Mouse (Mus musculus) kidney, adult 2 months (tissue): ENCODE measurements around the gene Chrna9. TPM values are rescaled to one million over a fixed set of nuclear protein-coding genes. Genes with fewer than 3 reads are reported as not detected.

ENCODE experiments used
- DNase-seq: peaks from one replicate; pipeline ENCODE4 v3.0.0; 2021
- H3K27ac ChIP-seq: fragments of 200-500 bp; 2 replicates; pipeline ENCODE4 v1.5.1; 2012; ENCODE audit warnings: low read depth, low read length, control low read depth, inconsistent platforms; ENCODE audit not compliant: insufficient read depth
- H3K27me3 ChIP-seq: fragments of 200-500 bp; replicated peaks from 2 replicates; pipeline ENCODE4 v1.6.1; 2012; ENCODE audit warnings: mild to moderate bottlenecking, moderate library complexity, low read length, inconsistent platforms; ENCODE audit not compliant: control insufficient read depth, insufficient read depth
- H3K36me3 ChIP-seq: fragments of 200-500 bp; 2 replicates; pipeline ENCODE4 v1.6.1; 2012; ENCODE audit warnings: mild to moderate bottlenecking, moderate library complexity, low read length, inconsistent platforms; ENCODE audit not compliant: control insufficient read depth, insufficient read depth
- H3K4me1 ChIP-seq: fragments of 200-500 bp; 2 replicates; pipeline ENCODE4 v1.6.1; 2011; ENCODE audit warnings: low read length; ENCODE audit not compliant: control insufficient read depth, insufficient read depth
- H3K4me3 ChIP-seq: fragments of 200-500 bp; 2 replicates; pipeline ENCODE4 v1.5.1; 2011; ENCODE audit warnings: mild to moderate bottlenecking, low read depth, low read length, control low read depth; ENCODE audit not compliant: insufficient read depth
- CTCF ChIP-seq: fragments of 200-500 bp; conservative IDR thresholded peaks from 2 replicates; pipeline ENCODE4 v1.5.1; 2011; ENCODE audit warnings: low read depth, mild to moderate bottlenecking, control low read depth, low read length, moderate library complexity, mixed read lengths; ENCODE audit not compliant: insufficient read depth, insufficient read length
- POLR2A ChIP-seq: fragments of 200-500 bp; IDR thresholded peaks from one replicate; pipeline ENCODE4 v1.6.1; 2011; ENCODE audit warnings: low read depth, low read length, control low read depth
- WGBS: fragments of 180-500 bp; shearing (Covaris S2); methylation state at CpG from one replicate; pipeline ENCODE4 v1.1.7; 2018; 5-methylcytosine and 5-hydroxymethylcytosine counted together
- polyA plus RNA-seq: library from polyadenylated mRNA; depleted of rRNA; stranded (reverse); fragments of >200 nt; gene quantifications from 2 replicates; pipeline ENCODE4 v1.2.3, GENCODE M21; 2012

Chrna9 gene
- polyA plus RNA-seq, 1 experiment, result not detected

DNA sequence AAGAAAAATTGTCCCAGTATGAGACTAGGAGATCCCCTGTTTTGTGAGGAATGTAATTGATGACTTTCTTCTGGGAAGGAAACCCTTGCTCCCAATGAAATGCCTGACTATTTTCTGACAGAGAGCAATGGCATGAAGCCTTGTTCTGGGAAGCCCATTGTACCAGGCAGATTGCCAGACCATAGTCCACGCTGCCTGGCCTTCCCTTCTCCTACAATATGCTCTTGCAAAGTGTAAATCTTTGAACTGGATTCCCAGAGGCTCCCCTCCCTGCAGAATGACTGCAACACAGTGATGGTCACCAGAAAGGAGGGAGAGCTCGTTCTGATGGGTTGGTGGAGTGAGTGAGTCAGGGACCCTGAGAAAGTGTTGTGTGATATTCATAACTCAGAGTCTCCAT is 26.0 kb upstream of the Chrna9 start:
- DNase-seq, result peak; percentile 6
- Histone ChIP-seq H3K4me3 (no peak overlapping the region), H3K4me1 (no peaks in the 10 kb centered on the region), H3K27me3 (no peaks in the 10 kb centered on the region), H3K27ac (no peak overlapping the region), H3K36me3 (no peaks in the 10 kb centered on the region)
- no peak for TF ChIP-seq CTCF
- no peak for TF ChIP-seq POLR2A
- WGBS, result 57% methylated on average over 2 of the region's 2 CpGs

DNA sequence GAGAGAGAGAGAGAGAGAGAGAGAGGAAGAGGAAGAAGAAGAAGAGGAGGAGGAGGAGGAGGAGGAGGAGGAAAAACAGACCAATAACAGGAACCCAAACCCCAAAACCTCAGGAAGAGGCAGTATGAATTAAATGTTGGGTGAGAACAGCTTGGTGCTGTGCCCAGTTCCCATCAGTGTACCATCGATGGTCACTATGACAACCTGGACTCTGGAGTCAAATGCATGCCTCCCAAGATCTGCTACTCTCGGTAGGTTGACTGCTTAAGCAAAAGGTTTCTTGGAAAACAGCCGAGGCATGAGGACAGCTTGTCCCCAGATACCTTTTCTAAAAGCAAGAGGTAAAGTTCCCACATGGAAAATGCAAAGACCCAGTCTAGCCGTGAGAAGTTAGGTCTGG is 25.4 kb upstream of the Chrna9 start:
- Histone ChIP-seq H3K4me1 (no peaks in the 10 kb centered on the region), H3K4me3 (no peak overlapping the region)
- 57% methylated on average over 4 of the region's 4 CpGs for WGBS

GRCm38 (mm10) chr5:65910398-65910797 is 24.3 kb upstream of the Chrna9 start:
- Histone ChIP-seq H3K27me3 (no peaks in the 10 kb centered on the region), H3K27ac (no peak overlapping the region), H3K4me3 (no peak overlapping the region), H3K36me3 (no peaks in the 10 kb centered on the region), H3K4me1 (no peaks in the 10 kb centered on the region)
- no peak for TF ChIP-seq CTCF
- TF ChIP-seq POLR2A, result no peak
- no peak for DNase-seq
- WGBS, result 73% methylated on average over 4 of the region's 4 CpGs

More for the DNA sequence above, 25.4 kb upstream of the Chrna9 start:
- no peaks in the 10 kb centered on the region for H3K36me3 ChIP-seq
- no peak for TF ChIP-seq CTCF
- H3K27ac ChIP-seq, result no peak overlapping the region
- DNase-seq, result no peak
- no peaks in the 10 kb centered on the region for H3K27me3 ChIP-seq

DNA sequence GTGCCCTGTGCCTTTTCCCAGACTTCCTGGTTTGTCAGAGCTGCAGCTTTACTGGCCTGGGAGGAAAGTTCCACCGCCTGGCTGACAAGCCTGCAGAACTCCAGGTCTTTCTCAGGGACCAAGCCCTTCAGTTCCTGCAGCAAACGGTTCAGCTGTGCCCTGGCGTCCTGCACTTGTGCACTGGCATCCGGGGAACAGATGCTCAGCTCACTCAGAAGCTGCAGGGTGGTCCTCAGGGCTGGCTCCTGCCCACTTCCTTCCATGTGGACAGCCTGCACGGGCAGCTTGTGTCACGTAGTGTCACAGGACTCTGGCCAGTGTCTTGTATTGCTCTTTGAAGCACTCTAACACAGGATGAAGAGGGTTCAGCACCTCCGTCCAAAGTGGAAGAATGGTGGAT is 23.0 kb upstream of the Chrna9 start:
- H3K4me3 ChIP-seq, result no peak overlapping the region
- TF ChIP-seq POLR2A, result no peak
- no peak for TF ChIP-seq CTCF
- no peak for DNase-seq
- no peaks in the 10 kb centered on the region for H3K36me3 ChIP-seq
- H3K27ac ChIP-seq, result no peak overlapping the region
- no peaks in the 10 kb centered on the region for H3K4me1 ChIP-seq
- no peaks in the 10 kb centered on the region for H3K27me3 ChIP-seq
- WGBS, result 69% methylated on average over 7 of the region's 7 CpGs

DNA sequence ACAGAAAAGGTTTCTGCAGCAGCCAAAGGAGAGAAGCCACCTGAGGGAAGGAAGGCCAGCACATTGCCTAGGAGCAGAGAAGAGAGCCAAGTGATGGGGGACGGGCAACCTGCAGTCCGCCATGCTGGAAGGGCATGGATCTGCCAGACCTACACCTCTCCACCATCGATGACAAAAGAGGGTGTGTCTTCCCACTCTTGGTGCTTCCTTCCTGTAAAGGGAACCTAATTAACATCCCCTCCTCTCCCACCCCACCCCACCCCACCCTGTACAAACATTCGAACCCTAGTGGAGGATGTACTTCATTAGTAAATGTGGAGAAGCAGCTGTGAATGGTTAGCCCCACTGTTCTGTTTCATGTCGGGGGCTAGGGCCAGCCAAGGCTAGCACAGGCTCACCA is 22.5 kb upstream of the Chrna9 start:
- 79% methylated on average over 5 of the region's 5 CpGs for WGBS

GRCm38 (mm10) chr5:65913126-65913525 is 21.6 kb upstream of the Chrna9 start:
- Histone ChIP-seq H3K36me3 (no peaks in the 10 kb centered on the region), H3K27me3 (no peaks in the 10 kb centered on the region), H3K4me1 (no peaks in the 10 kb centered on the region), H3K4me3 (no peak overlapping the region), H3K27ac (no peak overlapping the region)
- TF ChIP-seq CTCF, result no peak
- no peak for TF ChIP-seq POLR2A
- WGBS, result 93% methylated on average over 9 of the region's 9 CpGs
- no peak for DNase-seq

More for the DNA sequence above, 22.5 kb upstream of the Chrna9 start:
- no peaks in the 10 kb centered on the region for H3K27me3 ChIP-seq
- no peak for DNase-seq
- TF ChIP-seq CTCF, result no peak
- no peak for TF ChIP-seq POLR2A
- H3K27ac ChIP-seq, result no peak overlapping the region
- H3K4me1 ChIP-seq, result no peaks in the 10 kb centered on the region
- no peak overlapping the region for H3K4me3 ChIP-seq
- no peaks in the 10 kb centered on the region for H3K36me3 ChIP-seq

DNA sequence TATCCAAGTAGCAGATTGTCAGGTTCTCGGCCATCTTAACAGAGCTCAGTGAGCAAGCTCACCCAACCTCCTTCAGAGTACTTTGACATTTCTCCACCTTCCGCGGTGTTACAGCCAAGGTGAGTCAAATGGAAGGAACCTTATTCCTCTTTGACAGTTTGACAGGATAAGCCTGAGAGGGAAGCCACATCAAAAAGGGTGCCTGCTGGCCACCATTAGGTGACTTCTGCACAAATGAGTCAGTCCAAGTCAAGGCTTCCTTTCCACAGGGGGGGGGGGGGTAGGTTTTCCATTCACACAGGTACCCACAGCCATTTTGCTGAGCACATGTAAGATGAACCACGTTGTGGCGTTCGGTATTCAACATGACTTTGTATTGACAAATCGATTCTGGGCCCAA is 20.4 kb upstream of the Chrna9 start:
- TF ChIP-seq POLR2A (no peak), CTCF (no peak)
- Histone ChIP-seq H3K4me1 (no peaks in the 10 kb centered on the region), H3K36me3 (no peaks in the 10 kb centered on the region), H3K4me3 (no peak overlapping the region), H3K27ac (no peak overlapping the region), H3K27me3 (no peaks in the 10 kb centered on the region)
- 93% methylated on average over 7 of the region's 7 CpGs for WGBS
- DNase-seq, result no peak

GRCm38 (mm10) chr5:65916930-65917329 is 17.8 kb upstream of the Chrna9 start:
- Histone ChIP-seq H3K4me1 (no peaks in the 10 kb centered on the region), H3K36me3 (no peaks in the 10 kb centered on the region), H3K27me3 (no peaks in the 10 kb centered on the region), H3K27ac (no peak overlapping the region), H3K4me3 (no peak overlapping the region)
- TF ChIP-seq CTCF, result no peak
- TF ChIP-seq POLR2A, result no peak
- WGBS, result 91% methylated on average over 5 of the region's 5 CpGs
- no peak for DNase-seq
